Mouse (Mus musculus) hindbrain, embryonic 16.5 days (tissue): Measurements from ENCODE around the gene Alb. TPM values are rescaled to one million over a fixed set of nuclear protein-coding genes. Genes with fewer than 3 reads are reported as not detected.

Source experiments
- polyA plus RNA-seq: library from polyadenylated mRNA; unstranded; fragments of >200 nt; fragmentation: Nextera tagmentation; extraction: Ambion mirVana; gene quantifications from 2 replicates; pipeline ENCODE4 v1.2.1, GENCODE M21; 2015

Gene Alb
- polyA plus RNA-seq, 1 experiment from 2014 or later: not detected

Other genes starting within 250 kb of the Alb start
- 41.7 and 45.9 TPM in 2 replicates for gene Cox18, start 236.9 kb upstream of the Alb start, polyA plus RNA-seq
- 26.5 and 27.3 TPM in 2 replicates for gene Ankrd17, start 94.3 kb upstream of the Alb start, polyA plus RNA-seq
- 3.3 and 3.7 TPM in 2 replicates for gene Gm9958, start 93.7 kb upstream of the Alb start, polyA plus RNA-seq
- gene Afp, start 29.8 kb downstream of the Alb start, polyA plus RNA-seq: 0.50 and 0.74 TPM in 2 replicates
- gene Afm, start 58.0 kb downstream of the Alb start, polyA plus RNA-seq: not detected in 2 replicates
- gene 5830473C10Rik, start 100.2 kb downstream of the Alb start, polyA plus RNA-seq: 0.06 and 0.12 TPM in 2 replicates
- 3.3 and 4.1 TPM in 2 replicates for gene Rassf6, start 179.8 kb downstream of the Alb start, polyA plus RNA-seq